Mouse (Mus musculus) heart, embryonic 14.5 days (tissue): ENCODE measurements around the gene Ssr1. TPM values are rescaled to one million over a fixed set of nuclear protein-coding genes. Genes with fewer than 3 reads are reported as not detected.

ENCODE experiments used
- polyA plus RNA-seq: library from polyadenylated mRNA; unstranded; fragments of >200 nt; fragmentation: Nextera tagmentation; extraction: Ambion mirVana; gene quantifications from 2 replicates; pipeline ENCODE4 v1.2.1, GENCODE M21; 2014

Ssr1 gene
- polyA plus RNA-seq, 1 experiment from 2014 or later = 90.1 TPM

Other genes with a start within 250 kb of the Ssr1 start
- 13.6 and 17.8 TPM in 2 replicates for gene Rreb1, start 215.8 kb downstream of the Ssr1 start, polyA plus RNA-seq
- gene Riok1, start 42.8 kb upstream of the Ssr1 start, polyA plus RNA-seq = 28.0 and 28.1 TPM in 2 replicates
- gene Cage1, start 42.9 kb upstream of the Ssr1 start, polyA plus RNA-seq = 1.1 and 1.8 TPM in 2 replicates
- gene Dsp, start 157.1 kb upstream of the Ssr1 start, polyA plus RNA-seq = 69.5 and 71.1 TPM in 2 replicates
- 24.8 and 27.6 TPM in 2 replicates for gene Snrnp48, start 210.7 kb upstream of the Ssr1 start, polyA plus RNA-seq